Mouse (Mus musculus) liver, embryonic 13.5 days (tissue): ENCODE measurements at regions not wholly inside any gene's neighbourhood (a gene's known extent, or its start where the extent isn't known, plus 50 kb on each side); places are given as distances from the start of the nearest gene placed in this dataset.

Experiments used
- ATAC-seq: fragments of 200-750 bp; cut with Nextera tagmentation; 2 replicates; pipeline ENCODE4 v1.8.0; 2017; ENCODE audit warnings: low read depth, mild to moderate bottlenecking, moderate number of reproducible peaks, moderate library complexity
- DNase-seq: peaks from one replicate; pipeline ENCODE4 v3.0.0; 2022
- H3K27ac ChIP-seq: fragments of 300-500 bp; sonication (generic); 2 replicates; pipeline ENCODE4 v1.5.1; 2015; ENCODE audit warnings: moderate library complexity, mild to moderate bottlenecking, inconsistent platforms
- H3K27me3 ChIP-seq: fragments of 300-500 bp; sonication (generic); 2 replicates; pipeline ENCODE4 v1.6.1; 2015; ENCODE audit warnings: mild to moderate bottlenecking, inconsistent platforms
- H3K36me3 ChIP-seq: fragments of 300-500 bp; sonication (generic); 2 replicates; pipeline ENCODE4 v1.6.1; 2015; ENCODE audit warnings: mild to moderate bottlenecking, inconsistent platforms
- H3K4me1 ChIP-seq: fragments of 300-500 bp; sonication (generic); replicated peaks from 2 replicates; pipeline ENCODE4 v1.6.1; 2015; ENCODE audit warnings: inconsistent platforms
- H3K4me2 ChIP-seq: fragments of 300-500 bp; sonication (generic); 2 replicates; pipeline ENCODE4 v1.6.1; 2015; ENCODE audit warnings: inconsistent platforms, mild to moderate bottlenecking, moderate library complexity
- H3K4me3 ChIP-seq: fragments of 300-500 bp; sonication (generic); replicated peaks from 2 replicates; pipeline ENCODE4 v1.5.1; 2015; ENCODE audit warnings: mild to moderate bottlenecking, inconsistent platforms
- H3K9ac ChIP-seq: fragments of 300-500 bp; sonication (generic); 2 replicates; pipeline ENCODE4 v1.6.1; 2015; ENCODE audit warnings: mild to moderate bottlenecking, inconsistent platforms
- H3K9me3 ChIP-seq: fragments of 300-500 bp; sonication (generic); replicated peaks from 2 replicates; pipeline ENCODE4 v1.6.1; 2016; ENCODE audit warnings: inconsistent platforms
- WGBS: fragments of 180-500 bp; shearing (Covaris S2); methylation state at CpG from one replicate; pipeline ENCODE4 v1.1.7; 2015; ENCODE audit not compliant: insufficient replicate concordance; 5-methylcytosine and 5-hydroxymethylcytosine counted together

- no peak for DNase-seq
- 64% methylated on average over 15 of the region's 15 CpGs for WGBS
- H3K36me3 ChIP-seq: no peaks in the 10 kb centered on the region
- no peaks in the 10 kb centered on the region for H3K4me1 ChIP-seq
- H3K27me3 ChIP-seq: no peaks in the 10 kb centered on the region
- H3K27ac ChIP-seq: no peak overlapping the region
- no peak for ATAC-seq
- H3K9me3 ChIP-seq: no peaks in the 10 kb centered on the region
- no peak overlapping the region for H3K4me3 ChIP-seq
- H3K4me2 ChIP-seq: no peak overlapping the region
- no peak overlapping the region for H3K9ac ChIP-seq
Measured at GRCm38 (mm10) chr13:47777206-47778099, 483.6 kb upstream of the Id4 start.

GRCm38 (mm10) chr13:47778218-47779009 lies 482.6 kb upstream of the Id4 start:
- no peaks in the 10 kb centered on the region for H3K9me3 ChIP-seq

GRCm38 (mm10) chr13:47784406-47784805 lies 476.6 kb upstream of the Id4 start:
- 71% methylated on average over 3 of the region's 3 CpGs for WGBS
- H3K4me3 ChIP-seq: no peak overlapping the region
- H3K9ac ChIP-seq: no peak overlapping the region
- no peaks in the 10 kb centered on the region for H3K27me3 ChIP-seq
- no peak overlapping the region for H3K4me2 ChIP-seq
- no peak for ATAC-seq
- no peaks in the 10 kb centered on the region for H3K4me1 ChIP-seq
- H3K36me3 ChIP-seq: no peaks in the 10 kb centered on the region
- H3K27ac ChIP-seq: no peak overlapping the region
- no peak for DNase-seq
- no peaks in the 10 kb centered on the region for H3K9me3 ChIP-seq

More at GRCm38 (mm10) chr13:47778218-47779009, 482.6 kb upstream of the Id4 start:
- Histone ChIP-seq H3K27ac (no peak overlapping the region), H3K9ac (no peak overlapping the region), H3K4me3 (no peak overlapping the region), H3K4me2 (no peak overlapping the region), H3K36me3 (no peaks in the 10 kb centered on the region), H3K27me3 (no peaks in the 10 kb centered on the region), H3K4me1 (no peaks in the 10 kb centered on the region)
- DNase-seq: no peak
- WGBS: 60% methylated on average over 12 of the region's 14 CpGs
- no peak for ATAC-seq

- 57% methylated on average over 4 of the region's 4 CpGs for WGBS
- no peak overlapping the region for H3K27ac ChIP-seq
- H3K4me1 ChIP-seq: no peaks in the 10 kb centered on the region
- H3K9ac ChIP-seq: no peak overlapping the region
- no peaks in the 10 kb centered on the region for H3K27me3 ChIP-seq
- no peak overlapping the region for H3K4me2 ChIP-seq
- H3K9me3 ChIP-seq: no peaks in the 10 kb centered on the region
- no peak for DNase-seq
- H3K4me3 ChIP-seq: no peak overlapping the region
- H3K36me3 ChIP-seq: no peaks in the 10 kb centered on the region
- no peak for ATAC-seq
Measured at GRCm38 (mm10) chr13:47797859-47798258, 463.2 kb upstream of the Id4 start.

- Histone ChIP-seq H3K9ac (no peak overlapping the region), H3K27ac (no peak overlapping the region)
Measured at GRCm38 (mm10) chr13:47811711-47812415, 449.2 kb upstream of the Id4 start.

GRCm38 (mm10) chr13:47818924-47819564 lies 442.0 kb upstream of the Id4 start:
- Histone ChIP-seq H3K9ac (no peak overlapping the region), H3K9me3 (no peaks in the 10 kb centered on the region), H3K4me2 (no peak overlapping the region), H3K4me1 (no peaks in the 10 kb centered on the region), H3K27ac (no peak overlapping the region), H3K4me3 (no peak overlapping the region), H3K36me3 (no peaks in the 10 kb centered on the region), H3K27me3 (no peaks in the 10 kb centered on the region)
- DNase-seq (no peak), ATAC-seq (no peak)
- 49% methylated on average over 9 of the region's 9 CpGs for WGBS

More at GRCm38 (mm10) chr13:47811711-47812415, 449.2 kb upstream of the Id4 start:
- no peaks in the 10 kb centered on the region for H3K27me3 ChIP-seq
- WGBS: 61% methylated on average over 6 of the region's 6 CpGs
- no peaks in the 10 kb centered on the region for H3K4me1 ChIP-seq
- DNase-seq (no peak), ATAC-seq (no peak)
- H3K9me3 ChIP-seq: no peaks in the 10 kb centered on the region
- no peaks in the 10 kb centered on the region for H3K36me3 ChIP-seq
- no peak overlapping the region for H3K4me2 ChIP-seq
- no peak overlapping the region for H3K4me3 ChIP-seq

GRCm38 (mm10) chr13:47836491-47836890 lies 424.5 kb upstream of the Id4 start:
- WGBS: 37% methylated on average over 9 of the region's 9 CpGs
- DNase-seq: no peak
- no peak overlapping the region for H3K4me3 ChIP-seq

GRCm38 (mm10) chr13:47842418-47842817 lies 418.6 kb upstream of the Id4 start:
- Histone ChIP-seq H3K9ac (no peak overlapping the region), H3K4me2 (no peak overlapping the region), H3K9me3 (no peaks in the 10 kb centered on the region; the same call in 1 of the 2 replicates), H3K4me3 (no peak overlapping the region), H3K4me1 (no peaks in the 10 kb centered on the region), H3K27me3 (no peaks in the 10 kb centered on the region), H3K27ac (no peak overlapping the region), H3K36me3 (no peaks in the 10 kb centered on the region)
- no peak for DNase-seq
- 64% methylated on average over 8 of the region's 8 CpGs for WGBS
- no peak for ATAC-seq

More at GRCm38 (mm10) chr13:47836491-47836890, 424.5 kb upstream of the Id4 start:
- no peaks in the 10 kb centered on the region for H3K36me3 ChIP-seq
- H3K4me2 ChIP-seq: no peak overlapping the region
- H3K9ac ChIP-seq: no peak overlapping the region
- H3K27ac ChIP-seq: no peak overlapping the region
- ATAC-seq: no peak
- H3K27me3 ChIP-seq: no peaks in the 10 kb centered on the region
- no peaks in the 10 kb centered on the region for H3K4me1 ChIP-seq
- peaks cover 5% of the 10 kb centered on the region; the same call in 1 of the 2 replicates for H3K9me3 ChIP-seq

- DNase-seq (no peak), ATAC-seq (no peak)
- WGBS: 74% methylated on average over 9 of the region's 9 CpGs
- no peak overlapping the region for H3K4me3 ChIP-seq
- no peaks in the 10 kb centered on the region for H3K36me3 ChIP-seq
- H3K27me3 ChIP-seq: no peaks in the 10 kb centered on the region
- no peaks in the 10 kb centered on the region; the same call in 1 of the 2 replicates for H3K9me3 ChIP-seq
- H3K9ac ChIP-seq: no peak overlapping the region
- no peak overlapping the region for H3K27ac ChIP-seq
- no peaks in the 10 kb centered on the region for H3K4me1 ChIP-seq
- no peak overlapping the region for H3K4me2 ChIP-seq
Measured at GRCm38 (mm10) chr13:47843011-47843410, 418.0 kb upstream of the Id4 start.

GRCm38 (mm10) chr13:47843541-47844267 lies 417.3 kb upstream of the Id4 start:
- Histone ChIP-seq H3K9ac (no peak overlapping the region), H3K4me3 (no peak overlapping the region), H3K4me2 (no peak overlapping the region), H3K4me1 (no peaks in the 10 kb centered on the region), H3K27me3 (no peaks in the 10 kb centered on the region), H3K27ac (no peak overlapping the region), H3K36me3 (no peaks in the 10 kb centered on the region), H3K9me3 (no peaks in the 10 kb centered on the region; the same call in 1 of the 2 replicates)
- WGBS: 53% methylated on average over 13 of the region's 13 CpGs
- ATAC-seq (no peak), DNase-seq (no peak)
